Mouse (Mus musculus) kidney, postnatal 10 days (tissue): ENCODE results near the gene Atp5d.
A peak's percentile ranks its signal among the peaks of the same experiment; 100 is the strongest.

Source experiments
- DNase-seq: peaks from one replicate; pipeline ENCODE4 v3.0.0; 2021; ENCODE audit warnings: mixed read lengths

Gene Atp5d

DNA sequence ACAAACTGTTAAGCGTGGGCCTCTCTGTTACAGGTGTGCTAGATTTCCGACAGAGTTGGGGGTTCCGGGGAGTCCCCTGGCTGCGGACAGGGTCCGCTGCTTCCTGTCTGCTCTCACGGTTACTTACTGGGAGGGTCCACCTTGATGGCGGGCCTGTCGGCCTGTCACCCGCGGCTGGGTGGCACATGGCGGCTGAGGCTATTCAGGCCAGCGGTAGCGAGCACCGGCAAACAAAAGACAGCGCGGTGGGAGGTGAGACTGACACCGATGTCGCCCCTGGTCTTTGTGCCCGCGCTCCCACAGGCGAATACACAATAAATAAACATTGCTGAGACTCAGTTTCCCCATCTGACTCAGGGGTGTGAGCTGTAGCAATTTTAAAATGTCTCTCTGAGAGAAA, 51.6 kb downstream of the Atp5d start:
- no peak for DNase-seq

DNA sequence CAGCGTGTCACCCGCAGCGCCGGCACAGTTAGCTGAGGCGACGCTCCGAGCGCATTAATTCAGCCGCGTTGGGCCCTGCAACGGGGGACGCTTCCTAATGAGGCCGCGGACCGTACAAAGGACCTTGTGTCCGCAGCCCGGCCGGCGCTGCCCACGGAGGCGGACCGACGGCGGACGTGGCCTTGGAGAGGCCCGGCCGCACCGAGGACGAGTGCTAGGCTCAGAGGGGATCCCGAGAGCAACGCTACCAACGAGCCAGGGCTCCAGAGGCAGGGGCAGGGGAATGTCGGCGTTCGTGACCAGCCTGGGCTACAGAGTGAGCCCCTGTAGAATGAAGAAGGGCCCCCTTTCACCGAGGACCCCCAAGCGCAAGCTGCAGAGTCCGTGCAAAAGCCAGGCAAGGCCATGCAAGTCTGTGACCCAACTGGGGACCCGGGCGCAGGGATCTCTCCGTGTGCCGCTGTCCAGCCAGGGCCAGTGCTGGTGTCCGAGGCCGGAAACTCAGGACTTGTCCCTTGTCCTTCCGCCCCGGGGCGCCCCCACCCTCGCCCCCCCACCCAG, 52.1 kb downstream of the Atp5d start:
- peak; percentile 70 for DNase-seq

GRCm38 (mm10) chr10:80193976-80194375, 55.5 kb downstream of the Atp5d start:
- DNase-seq: no peak

GRCm38 (mm10) chr10:80194441-80194840, 56.0 kb downstream of the Atp5d start:
- no peak for DNase-seq
